Mouse (Mus musculus): ENCODE measurements around the gene Clec4a1.

The Clec4a1 gene

GRCm38 (mm10) chr6:122921451-122921850 is at the start of gene Clec4a1:
TSS of gene Clec4a1 (plus strand) at chr6:122921848.
- DNase-seq (ENCODE audit: low spot score): peak; percentile 9

- no peak for DNase-seq (ENCODE audit: low spot score)
Observed at GRCm38 (mm10) chr6:122872800-122873199, 48.8 kb upstream of the Clec4a1 start.

GRCm38 (mm10) chr6:122873871-122874719 is 47.6 kb upstream of the Clec4a1 start, which contains the start of gene Necap1:
TSS of gene Necap1 (plus strand) at chr6:122874474.
- DNase-seq (ENCODE audit: low spot score): peak; percentile 98

GRCm38 (mm10) chr6:122874720-122875389 is 46.8 kb upstream of the Clec4a1 start:
- DNase-seq (ENCODE audit: low spot score): no peak

DNA sequence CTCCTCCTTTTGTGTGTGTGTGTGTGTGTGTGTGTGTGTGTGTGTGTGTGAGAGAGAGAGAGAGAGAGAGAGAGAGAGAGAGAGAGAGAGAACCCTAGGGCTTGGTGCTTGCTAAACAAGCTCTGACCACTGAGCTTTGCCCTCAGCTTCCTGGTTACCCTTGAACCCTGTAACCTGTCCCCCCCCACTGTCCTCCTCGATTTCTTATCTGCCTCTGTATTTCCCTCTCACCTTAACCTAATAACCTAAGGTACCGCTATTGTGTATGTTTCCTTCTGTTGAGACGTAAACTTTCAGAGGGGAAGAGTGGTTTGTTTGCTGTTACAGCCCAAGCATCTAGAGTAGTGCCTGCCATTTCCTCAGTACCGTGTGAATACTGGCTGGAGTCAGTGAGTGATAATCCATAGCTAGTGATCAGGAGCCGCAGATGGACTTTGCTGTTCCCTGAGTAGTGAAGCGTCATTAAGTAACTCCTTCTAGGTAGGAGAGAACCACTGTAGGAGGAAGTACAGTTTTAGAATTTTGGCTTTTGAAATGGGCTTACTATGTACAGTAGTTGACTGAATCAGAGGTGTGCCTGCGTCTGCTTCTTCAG is 42.4 kb upstream of the Clec4a1 start:
- no peak for DNase-seq (ENCODE audit: low spot score)

DNA sequence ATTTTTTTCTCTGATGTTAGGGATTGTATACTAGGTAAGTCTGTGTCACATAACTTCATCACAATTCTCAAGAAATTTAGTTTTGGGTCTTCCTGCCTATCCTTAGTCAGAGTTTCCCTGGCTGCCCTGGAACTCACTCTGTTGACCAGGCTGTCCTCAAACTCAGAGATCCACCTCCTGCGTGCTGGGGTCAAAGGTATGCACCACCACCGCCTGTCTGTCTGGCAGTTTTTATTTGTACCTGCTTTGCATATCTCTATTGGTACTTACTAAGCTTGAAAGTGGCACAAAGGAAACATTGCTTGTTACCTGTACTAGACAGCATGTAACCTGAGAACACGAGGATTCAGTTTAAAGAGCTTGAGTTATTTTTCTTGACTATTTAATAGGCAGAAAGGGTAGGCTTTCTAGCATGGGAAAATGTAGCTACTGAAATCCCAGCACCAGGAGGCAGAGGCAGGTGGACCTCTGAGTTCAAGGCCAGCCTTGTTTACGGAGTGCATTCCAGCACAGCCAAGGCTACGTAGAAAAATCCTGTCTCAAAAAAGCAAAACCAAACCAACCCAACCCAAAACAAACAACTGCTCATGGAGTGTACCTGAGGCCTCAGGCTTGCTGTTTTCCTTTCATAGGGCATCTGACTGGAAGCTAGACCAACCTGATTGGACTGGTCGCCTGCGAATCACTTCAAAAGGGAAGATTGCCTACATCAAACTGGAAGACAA is 41.7 kb upstream of the Clec4a1 start:
- DNase-seq (ENCODE audit: low spot score): no peak

DNA sequence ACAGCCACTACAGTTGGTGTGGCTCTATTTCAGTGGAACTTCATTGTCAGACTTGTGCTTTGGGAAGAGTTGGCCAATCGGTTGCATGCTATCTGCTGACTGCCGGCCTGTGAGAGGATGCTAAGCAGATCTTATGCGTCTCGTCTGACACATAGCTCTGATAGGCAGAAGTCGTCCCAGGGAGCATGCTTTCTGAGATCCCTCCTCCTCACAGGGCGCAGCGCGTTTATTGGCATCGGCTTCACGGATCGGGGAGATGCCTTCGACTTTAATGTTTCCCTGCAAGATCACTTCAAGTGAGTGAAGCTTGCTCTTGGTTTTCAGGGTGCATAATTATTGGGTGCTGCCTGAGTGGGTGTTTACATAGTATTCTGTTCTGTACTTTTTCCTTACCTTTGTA is 40.4 kb upstream of the Clec4a1 start:
- DNase-seq (ENCODE audit: low spot score): no peak

GRCm38 (mm10) chr6:122883603-122884002 is 38.0 kb upstream of the Clec4a1 start:
- no peak for DNase-seq (ENCODE audit: low spot score)

- DNase-seq (ENCODE audit: low spot score): no peak
Observed at GRCm38 (mm10) chr6:122889599-122889998, 32.0 kb upstream of the Clec4a1 start.

- DNase-seq (ENCODE audit: low spot score): peak; percentile 45
Observed at GRCm38 (mm10) chr6:122892442-122893049, 29.1 kb upstream of the Clec4a1 start.

DNA sequence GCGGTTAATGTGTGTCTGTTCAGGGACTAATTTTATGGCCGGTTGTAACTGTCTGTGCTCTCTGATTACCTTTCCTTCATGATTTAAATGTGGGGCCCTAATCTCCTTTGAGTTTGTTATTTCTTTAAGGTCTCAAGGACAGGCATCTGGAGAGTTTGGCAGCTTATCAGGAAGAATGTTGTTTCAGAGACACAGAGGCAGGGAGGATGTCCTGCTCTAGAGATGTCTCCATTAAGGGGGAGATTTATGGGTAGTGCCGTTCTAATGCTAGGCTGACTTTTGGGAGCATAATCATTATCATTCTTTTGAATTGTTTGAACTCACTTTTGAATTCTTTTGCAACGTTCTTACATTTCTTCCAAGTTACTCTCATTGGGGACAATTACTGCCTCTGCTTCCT is 1.7 kb upstream of the Clec4a1 start:
- no peak for DNase-seq (ENCODE audit: low spot score)

- no peak for DNase-seq (ENCODE audit: low spot score)
Observed at GRCm38 (mm10) chr6:122934845-122935244, 13.2 kb downstream of the Clec4a1 start.

DNA sequence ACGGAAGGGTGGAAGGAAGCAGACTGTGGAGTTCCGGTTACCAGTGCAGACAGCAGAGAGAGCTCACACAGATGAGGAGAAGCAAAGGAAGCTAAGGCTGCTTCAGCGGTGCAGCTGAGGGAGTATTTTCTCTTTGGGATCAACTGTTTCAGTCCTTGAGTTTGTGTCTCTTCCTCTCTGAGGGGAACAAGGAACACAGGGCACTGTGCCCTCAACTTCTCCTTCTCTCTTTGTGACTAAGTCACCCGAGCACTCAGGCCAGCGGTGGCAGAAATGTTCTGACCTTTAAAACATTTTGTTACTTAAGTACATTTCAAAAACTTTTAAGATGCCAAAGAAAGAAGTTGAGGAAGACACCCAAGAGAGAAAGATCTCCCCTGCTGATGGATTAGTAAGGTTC is 18.0 kb downstream of the Clec4a1 start:
- no peak for DNase-seq (ENCODE audit: low spot score)

DNA sequence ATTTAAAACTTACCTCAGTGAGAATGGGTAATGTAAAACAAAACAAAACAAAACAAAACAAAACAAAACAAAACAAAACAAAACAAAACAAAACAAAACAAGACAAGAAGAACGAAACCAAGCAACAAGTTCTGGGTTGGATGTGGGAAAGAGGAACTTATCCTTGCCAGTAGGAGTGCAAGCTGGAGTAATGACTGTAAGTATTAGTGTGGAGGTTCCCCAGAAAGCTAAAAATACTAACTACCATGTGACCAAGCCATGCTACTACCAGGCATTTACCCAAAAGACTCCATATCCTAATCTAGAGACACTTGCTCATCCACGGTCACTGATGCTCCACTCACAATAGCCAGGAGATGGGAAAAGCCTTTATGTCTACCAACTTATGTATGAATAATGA is 25.1 kb downstream of the Clec4a1 start:
- no peak for DNase-seq (ENCODE audit: low spot score)

DNA sequence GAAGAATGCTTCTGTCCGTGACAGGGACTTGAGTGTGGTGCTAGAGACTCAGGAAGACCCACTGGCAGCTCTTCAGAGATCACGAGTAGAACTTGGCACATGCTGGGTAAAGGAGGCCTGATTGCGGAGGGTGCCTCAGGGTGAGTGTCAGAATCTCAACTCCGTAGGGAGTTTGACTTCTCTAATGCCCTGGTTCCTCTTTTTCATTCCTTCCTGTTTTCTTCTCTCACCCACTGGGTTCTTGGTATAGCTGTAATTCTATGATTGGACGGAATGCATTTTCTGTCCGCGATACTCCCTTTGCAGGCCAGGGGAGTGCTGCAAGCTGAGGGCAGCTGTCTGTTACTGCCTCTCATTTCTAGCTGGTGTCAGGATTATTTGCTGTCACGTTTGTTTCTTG is 30.8 kb downstream of the Clec4a1 start, which contains the start of gene Clec4a3:
Gene Clec4a3, plus strand, starts transcription at position 115 of the 400 bp plus-strand sequence.
- peak; percentile 4 for DNase-seq (ENCODE audit: low spot score)

DNA sequence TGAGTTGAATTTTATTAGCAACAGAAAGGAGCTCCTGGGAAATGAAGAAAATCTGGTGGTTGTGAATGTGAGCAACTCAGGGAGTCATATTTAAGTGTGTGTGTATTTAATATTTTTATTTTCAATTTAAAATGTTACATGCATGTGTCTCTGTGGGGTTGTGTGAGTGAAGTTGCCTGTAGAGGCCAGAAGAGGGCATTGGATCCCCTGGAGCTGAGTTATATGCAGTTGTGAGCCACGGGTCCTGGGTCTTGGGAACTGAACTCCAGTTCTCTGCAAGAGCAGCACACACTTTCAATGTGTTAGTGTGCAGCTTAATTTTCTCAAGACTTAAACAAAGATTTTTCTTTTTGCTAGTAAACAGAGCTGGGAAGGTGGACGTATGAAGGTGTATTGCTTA is 42.9 kb downstream of the Clec4a1 start:
- no peak for DNase-seq (ENCODE audit: low spot score)

DNA sequence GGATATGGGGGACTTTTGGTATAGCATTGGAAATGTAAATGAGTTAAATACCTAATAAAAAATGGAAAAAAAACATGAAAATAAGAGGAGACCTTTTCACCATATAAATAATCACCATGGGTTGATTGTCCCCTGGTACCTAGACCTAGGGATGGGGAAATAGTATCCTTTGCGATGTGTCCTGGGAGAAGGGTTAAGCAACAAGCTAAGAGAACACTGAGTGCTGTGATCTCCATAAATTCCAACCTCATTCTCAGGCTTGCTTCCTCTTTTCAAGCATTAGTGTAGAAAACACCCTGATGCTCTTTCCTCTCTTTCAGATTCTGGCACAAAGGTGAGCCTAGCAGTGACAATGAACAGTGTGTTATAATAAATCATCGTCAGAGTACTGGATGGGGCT is 47.4 kb downstream of the Clec4a1 start:
- no peak for DNase-seq (ENCODE audit: low spot score)
